Mouse (Mus musculus) embryonic facial prominence, embryonic 11.5 days (tissue): ENCODE data around the gene Nudcd3. TPM values are rescaled to one million over a fixed set of nuclear protein-coding genes. Genes with fewer than 3 reads are reported as not detected.

Experiments
- ATAC-seq: fragments of 200-750 bp; cut with Nextera tagmentation; replicated peaks from 2 replicates; pipeline ENCODE4 v1.8.0; 2017; ENCODE audit warnings: low read depth; ENCODE audit not compliant: insufficient number of reproducible peaks, low FRiP score, low TSS enrichment
- DNase-seq: peaks from one replicate; pipeline ENCODE4 v3.0.0-alpha.2; 2015; ENCODE audit warnings: low spot score
- H3K27ac ChIP-seq: fragments of 300-500 bp; sonication (generic); replicated peaks from 2 replicates; pipeline ENCODE4 v1.5.1; 2014; ENCODE audit warnings: mild to moderate bottlenecking, low read depth, low read length, control low read depth
- H3K27me3 ChIP-seq: fragments of 300-500 bp; sonication (generic); 2 replicates; pipeline ENCODE4 v1.6.1; 2014; ENCODE audit warnings: mild to moderate bottlenecking, low read length, moderate library complexity, mixed read lengths; ENCODE audit not compliant: control insufficient read depth, insufficient read depth
- H3K36me3 ChIP-seq: fragments of 300-500 bp; sonication (generic); replicated peaks from 2 replicates; pipeline ENCODE4 v1.6.1; 2014; ENCODE audit warnings: low read depth, mild to moderate bottlenecking, low read length, moderate library complexity, mixed read lengths; ENCODE audit not compliant: control insufficient read depth, insufficient read depth
- H3K4me1 ChIP-seq: fragments of 300-500 bp; sonication (generic); 2 replicates; pipeline ENCODE4 v1.6.1; 2014; ENCODE audit warnings: low read length, mixed read lengths; ENCODE audit not compliant: control insufficient read depth, insufficient read depth
- H3K4me2 ChIP-seq: fragments of 300-500 bp; sonication (generic); 2 replicates; pipeline ENCODE4 v1.6.1; 2014; ENCODE audit warnings: low read depth, mild to moderate bottlenecking, control low read depth, low read length, moderate library complexity
- H3K4me3 ChIP-seq: fragments of 300-500 bp; sonication (generic); 2 replicates; pipeline ENCODE4 v1.5.1; 2014; ENCODE audit warnings: low read depth, low read length, control low read depth
- H3K9ac ChIP-seq: fragments of 300-500 bp; sonication (generic); replicated peaks from 2 replicates; pipeline ENCODE4 v1.6.1; 2014; ENCODE audit warnings: mild to moderate bottlenecking, control low read depth, low read length
- H3K9me3 ChIP-seq: fragments of 300-500 bp; sonication (generic); replicated peaks from 2 replicates; pipeline ENCODE4 v1.6.1; 2016; ENCODE audit warnings: mild to moderate bottlenecking, low read length, inconsistent platforms, mixed read lengths; ENCODE audit not compliant: control insufficient read depth
- WGBS: fragments of 180-500 bp; shearing (Covaris S2); extraction: QIAGEN DNeasy Blood & Tissue Kit; methylation state at CpG from one replicate; pipeline ENCODE4 v1.1.7; 2014; 5-methylcytosine and 5-hydroxymethylcytosine counted together
- polyA plus RNA-seq: library from polyadenylated mRNA; unstranded; fragments of >200 nt; fragmentation: Nextera tagmentation; extraction: Ambion mirVana; gene quantifications from 2 replicates; pipeline ENCODE4 v1.2.1, GENCODE M21; 2014

The Nudcd3 gene
- polyA plus RNA-seq, 1 experiment from 2014 or later = 41.7 TPM

GRCm38 (mm10) chr11:6063501-6064214 is 136.6 kb downstream of the Nudcd3 start:
- DNase-seq (no peak), ATAC-seq (no peak)
- peaks cover 56% of the 10 kb centered on the region for H3K27me3 ChIP-seq
- no peak overlapping the region for H3K27ac ChIP-seq
- H3K9ac ChIP-seq = no peak overlapping the region
- 43% methylated on average over 17 of the region's 17 CpGs for WGBS
- no peak overlapping the region; the same call in 1 of the 2 replicates for H3K4me2 ChIP-seq
- H3K4me1 ChIP-seq = peaks cover 5% of the 10 kb centered on the region; the same call in 1 of the 2 replicates
- H3K4me3 ChIP-seq = no peak overlapping the region
- no peaks in the 10 kb centered on the region for H3K9me3 ChIP-seq
- H3K36me3 ChIP-seq = no peaks in the 10 kb centered on the region

GRCm38 (mm10) chr11:6063065-6063464 is 137.2 kb downstream of the Nudcd3 start:
- H3K9ac ChIP-seq = no peak overlapping the region
- H3K36me3 ChIP-seq = no peaks in the 10 kb centered on the region
- peaks cover 5% of the 10 kb centered on the region; the same call in 1 of the 2 replicates for H3K4me1 ChIP-seq
- no peaks in the 10 kb centered on the region for H3K9me3 ChIP-seq
- no peak for DNase-seq
- 89% methylated on average over 7 of the region's 7 CpGs for WGBS
- no peak overlapping the region for H3K4me3 ChIP-seq
- no peak overlapping the region for H3K27ac ChIP-seq
- H3K4me2 ChIP-seq = no peak overlapping the region
- H3K27me3 ChIP-seq = peaks cover 51% of the 10 kb centered on the region
- ATAC-seq = no peak

- H3K4me1 ChIP-seq = peaks cover 5% of the 10 kb centered on the region; the same call in 1 of the 2 replicates
- H3K9ac ChIP-seq = no peak overlapping the region
- peaks cover 44% of the 10 kb centered on the region for H3K27me3 ChIP-seq
- no peaks in the 10 kb centered on the region for H3K36me3 ChIP-seq
- ATAC-seq = no peak
- no peak overlapping the region for H3K4me3 ChIP-seq
- DNase-seq = no peak
- H3K9me3 ChIP-seq = no peaks in the 10 kb centered on the region
- WGBS = 88% methylated on average over 11 of the region's 11 CpGs
- H3K27ac ChIP-seq = no peak overlapping the region
- no peak overlapping the region for H3K4me2 ChIP-seq
Observed at GRCm38 (mm10) chr11:6062329-6062728, 137.9 kb downstream of the Nudcd3 start.

GRCm38 (mm10) chr11:6061891-6062290 is 138.3 kb downstream of the Nudcd3 start:
- ATAC-seq (no peak), DNase-seq (no peak)
- no peak overlapping the region for H3K4me3 ChIP-seq
- no peak overlapping the region for H3K4me2 ChIP-seq
- no peak overlapping the region for H3K27ac ChIP-seq
- H3K9me3 ChIP-seq = no peaks in the 10 kb centered on the region
- H3K36me3 ChIP-seq = no peaks in the 10 kb centered on the region
- H3K27me3 ChIP-seq = peaks cover 40% of the 10 kb centered on the region
- WGBS = 82% methylated on average over 5 of the region's 5 CpGs
- peaks cover 5% of the 10 kb centered on the region; the same call in 1 of the 2 replicates for H3K4me1 ChIP-seq
- no peak overlapping the region for H3K9ac ChIP-seq

GRCm38 (mm10) chr11:6059162-6059561 is 141.1 kb downstream of the Nudcd3 start:
- ATAC-seq (no peak), DNase-seq (no peak)
- Histone ChIP-seq H3K27me3 (peaks cover 13% of the 10 kb centered on the region), H3K9ac (no peak overlapping the region), H3K36me3 (no peaks in the 10 kb centered on the region), H3K4me1 (no peaks in the 10 kb centered on the region), H3K27ac (no peak overlapping the region), H3K4me3 (no peak overlapping the region), H3K4me2 (no peak overlapping the region), H3K9me3 (no peaks in the 10 kb centered on the region)
- WGBS = 89% methylated on average over 10 of the region's 10 CpGs

Other genes with a start within 250 kb of the Nudcd3 start
- 30.1 and 31.4 TPM in 2 replicates for gene Ykt6, start 244.7 kb downstream of the Nudcd3 start, polyA plus RNA-seq
- 1.6 and 1.7 TPM in 2 replicates for gene Camk2b, start 134.1 kb downstream of the Nudcd3 start, polyA plus RNA-seq
- 0.36 and 0.61 TPM in 2 replicates for gene A730071L15Rik, start 386 bp downstream of the Nudcd3 start, polyA plus RNA-seq
- not detected in 2 replicates for gene Npc1l1, start 29.7 kb upstream of the Nudcd3 start, polyA plus RNA-seq
- 109 and 112 TPM in 2 replicates for gene Ddx56, start 67.4 kb upstream of the Nudcd3 start, polyA plus RNA-seq
- 131 and 135 TPM in 2 replicates for gene Tmed4, start 74.5 kb upstream of the Nudcd3 start, polyA plus RNA-seq
- 75.3 and 82.5 TPM in 2 replicates for gene Ogdh, start 91.2 kb upstream of the Nudcd3 start, polyA plus RNA-seq
- gene Zmiz2, start 188.7 kb upstream of the Nudcd3 start, polyA plus RNA-seq = 9.0 and 9.6 TPM in 2 replicates
- gene Ppia, start 215.0 kb upstream of the Nudcd3 start, polyA plus RNA-seq = 5,819 and 6,203 TPM in 2 replicates
- 853 and 854 TPM in 2 replicates for gene H2afv, start 244.0 kb upstream of the Nudcd3 start, polyA plus RNA-seq